7 mouse cellular contexts compared by ENCODE assay signal in genomic region chr17:81669816-81670691, GRCm38 (mm10).
DNase-seq lines count a peak whose midpoint lies in the region; ATAC-seq and TF ChIP-seq lines count a peak whose summit lies in the region.

No protein-coding gene starts in this region.

- H3K4me2 ChIP-seq in limb, embryonic 11.5 days (ENCODE audit: low read depth, severe bottlenecking): peak overlapping the region; percentile 95
- peak overlapping the region; percentile 90 for H3K4me2 ChIP-seq in midbrain, embryonic 12.5 days (replicated peaks)
- H3K4me2 ChIP-seq in stomach, embryonic 14.5 days (replicated peaks; ENCODE audit: low read depth, low read length): peak overlapping the region; percentile 88

- WGBS in embryonic facial prominence, embryonic 10.5 days: under 1% methylated on average over 69 of the region's 84 CpGs
- WGBS in kidney, adult 2 months: 7% methylated on average over 82 of the region's 84 CpGs
- under 1% methylated on average over 46 of the region's 84 CpGs for WGBS in limb, embryonic 11.5 days
- WGBS in midbrain, embryonic 12.5 days: 1% methylated on average over 47 of the region's 84 CpGs
- WGBS in stomach, embryonic 14.5 days: under 1% methylated on average over 69 of the region's 84 CpGs

- peaks cover 53% of the 10 kb centered on the region for H3K27me3 ChIP-seq in embryonic facial prominence, embryonic 10.5 days (replicated peaks; ENCODE audit: low read depth, poor library complexity, severe bottlenecking)
- no peaks in the 10 kb centered on the region; the same call in none of the 2 replicates for H3K27me3 ChIP-seq in kidney, adult 2 months (replicated peaks; ENCODE audit: control insufficient read depth, insufficient read depth, low read length)
- H3K27me3 ChIP-seq in limb, embryonic 11.5 days (ENCODE audit: control insufficient read depth, insufficient read depth, low read length): peaks cover 10% of the 10 kb centered on the region
- H3K27me3 ChIP-seq in midbrain, embryonic 12.5 days: peaks cover 45% of the 10 kb centered on the region
- 0 out of 2 replicates have a peak, but pooled peaks cover 5% of the 10 kb centered on the region for H3K27me3 ChIP-seq in stomach, embryonic 14.5 days (ENCODE audit: control insufficient read depth, insufficient read depth, low read length)

- H3K4me1 ChIP-seq in embryonic facial prominence, embryonic 10.5 days: peaks cover 25% of the 10 kb centered on the region
- H3K4me1 ChIP-seq in kidney, adult 2 months (ENCODE audit: control insufficient read depth, insufficient read depth, low read length): no peaks in the 10 kb centered on the region
- peaks cover 5% of the 10 kb centered on the region; the same call in 1 of the 2 replicates for H3K4me1 ChIP-seq in limb, embryonic 11.5 days (ENCODE audit: control insufficient read depth, insufficient read depth, low read length)
- H3K4me1 ChIP-seq in midbrain, embryonic 12.5 days: peaks cover 19% of the 10 kb centered on the region
- H3K4me1 ChIP-seq in stomach, embryonic 14.5 days (ENCODE audit: control insufficient read depth, insufficient read depth, low read length): no peaks in the 10 kb centered on the region

- peak; percentile 79 for DNase-seq in brain, adult 2 months (ENCODE audit: low read depth, low spot score)
- DNase-seq in embryonic facial prominence, embryonic 10.5 days (ENCODE audit: low spot score): peak; percentile 80
- DNase-seq in heart, adult 18-20 months: peak; percentile 63 to 74
- peak; percentile 41 for DNase-seq in kidney, adult 2 months
- peak; percentile 80 for DNase-seq in limb, embryonic 11.5 days (ENCODE audit: low spot score)

- no peak for TF ChIP-seq POLR2A in kidney, adult 2 months (IDR thresholded peaks at IDR 0.05; ENCODE audit: low read depth, low read length)

- TF ChIP-seq CTCF in kidney, adult 2 months (conservative IDR thresholded peaks at IDR 0.05; ENCODE audit: insufficient read depth, insufficient read length, low read depth, low read length): no peak

- H3K36me3 ChIP-seq in embryonic facial prominence, embryonic 10.5 days (replicated peaks): no peaks in the 10 kb centered on the region
- H3K36me3 ChIP-seq in kidney, adult 2 months (ENCODE audit: control insufficient read depth, insufficient read depth, low read length): no peaks in the 10 kb centered on the region
- H3K36me3 ChIP-seq in limb, embryonic 11.5 days (ENCODE audit: control insufficient read depth, insufficient read depth, low read length): no peaks in the 10 kb centered on the region
- H3K36me3 ChIP-seq in midbrain, embryonic 12.5 days: no peaks in the 10 kb centered on the region
- H3K36me3 ChIP-seq in stomach, embryonic 14.5 days (ENCODE audit: control insufficient read depth, insufficient read depth, low read length): no peaks in the 10 kb centered on the region

- peak overlapping the region; percentile 83 for H3K9ac ChIP-seq in limb, embryonic 11.5 days (ENCODE audit: low read length)
- peak overlapping the region; percentile 79 for H3K9ac ChIP-seq in midbrain, embryonic 12.5 days (replicated peaks)
- H3K9ac ChIP-seq in stomach, embryonic 14.5 days (replicated peaks; ENCODE audit: low read depth, low read length): peak overlapping the region; percentile 75

- ATAC-seq in limb, embryonic 11.5 days (ENCODE audit: insufficient number of reproducible peaks, low FRiP score, low TSS enrichment, low read depth): peak; percentile 59
- ATAC-seq in midbrain, embryonic 12.5 days (ENCODE audit: low FRiP score, low read depth): peak; percentile 81
- ATAC-seq in stomach, embryonic 14.5 days (ENCODE audit: insufficient number of reproducible peaks, insufficient read depth, low FRiP score, low read depth): peak; percentile 78

- H3K9me3 ChIP-seq in embryonic facial prominence, embryonic 10.5 days: no peaks in the 10 kb centered on the region
- no peaks in the 10 kb centered on the region for H3K9me3 ChIP-seq in limb, embryonic 11.5 days (ENCODE audit: control insufficient read depth, low read length)
- H3K9me3 ChIP-seq in midbrain, embryonic 12.5 days: no peaks in the 10 kb centered on the region
- H3K9me3 ChIP-seq in stomach, embryonic 14.5 days (ENCODE audit: control insufficient read depth, low read depth, low read length): no peaks in the 10 kb centered on the region

- H3K4me3 ChIP-seq in embryonic facial prominence, embryonic 10.5 days: peak overlapping the region; percentile 74
- H3K4me3 ChIP-seq in kidney, adult 2 months (ENCODE audit: insufficient read depth, low read depth, low read length): peak overlapping the region; percentile 98
- peak overlapping the region; percentile 56 for H3K4me3 ChIP-seq in limb, embryonic 11.5 days (ENCODE audit: low read depth, low read length)
- peak overlapping the region; percentile 69 for H3K4me3 ChIP-seq in midbrain, embryonic 12.5 days
- peak overlapping the region; percentile 70 for H3K4me3 ChIP-seq in stomach, embryonic 14.5 days (ENCODE audit: low read depth, low read length)

- H3K27ac ChIP-seq in embryonic facial prominence, embryonic 10.5 days (replicated peaks): peak overlapping the region; percentile 89
- H3K27ac ChIP-seq in kidney, adult 2 months (ENCODE audit: insufficient read depth, low read depth, low read length): peak overlapping the region; percentile 19
- H3K27ac ChIP-seq in limb, embryonic 11.5 days (replicated peaks; ENCODE audit: low read depth, low read length): peak overlapping the region; percentile 60; the same call in 1 of the 2 replicates
- H3K27ac ChIP-seq in midbrain, embryonic 12.5 days (replicated peaks): peak overlapping the region; percentile 92
- peak overlapping the region; percentile 91 for H3K27ac ChIP-seq in stomach, embryonic 14.5 days (ENCODE audit: low read length)

Comparison
In these comparisons a context has a peak if more than half of its experiments do, and no peak if none do; other contexts are left out.
1. Peak in every context shown above with its lines: DNase-seq, ATAC-seq, H3K4me3 ChIP-seq and H3K27ac ChIP-seq.
2. H3K27ac ChIP-seq: peak in every context shown above with its lines; median percentile 92 in midbrain, embryonic 12.5 days; 91 in stomach, embryonic 14.5 days; 89 in embryonic facial prominence, embryonic 10.5 days; 60 in limb, embryonic 11.5 days; 19 in kidney, adult 2 months.